Mouse (Mus musculus) ES-Bruce4 (cell line): Measurements from ENCODE around the gene Dhcr24.

Experiments
- CTCF ChIP-seq: IDR thresholded peaks from one replicate; pipeline ENCODE4 v1.8.1; 2011; ENCODE audit warnings: low read depth, low read length
- EP300 ChIP-seq: IDR thresholded peaks from 2 replicates; pipeline ENCODE4 v1.6.1; 2011; ENCODE audit warnings: low read depth, low read length; ENCODE audit not compliant: insufficient read depth
- POLR2A ChIP-seq: IDR thresholded peaks from one replicate; pipeline ENCODE4 v1.8.1; 2011; ENCODE audit warnings: low read length; ENCODE audit not compliant: insufficient read depth

GRCm38 (mm10) chr4:106530113-106530482 lies 30.7 kb upstream of the Dhcr24 start:
- TF ChIP-seq POLR2A (no peak), CTCF (no peak), EP300 (no peak)
